Mouse (Mus musculus): ENCODE data around the gene Efna4. TPM values are rescaled to one million over a fixed set of nuclear protein-coding genes. Genes with fewer than 3 reads are reported as not detected.
A peak's percentile ranks its signal among the peaks of the same experiment; 100 is the strongest.

The Efna4 gene
- polyA plus RNA-seq, 1 experiment from 2014 or later: 20.5 TPM

DNA sequence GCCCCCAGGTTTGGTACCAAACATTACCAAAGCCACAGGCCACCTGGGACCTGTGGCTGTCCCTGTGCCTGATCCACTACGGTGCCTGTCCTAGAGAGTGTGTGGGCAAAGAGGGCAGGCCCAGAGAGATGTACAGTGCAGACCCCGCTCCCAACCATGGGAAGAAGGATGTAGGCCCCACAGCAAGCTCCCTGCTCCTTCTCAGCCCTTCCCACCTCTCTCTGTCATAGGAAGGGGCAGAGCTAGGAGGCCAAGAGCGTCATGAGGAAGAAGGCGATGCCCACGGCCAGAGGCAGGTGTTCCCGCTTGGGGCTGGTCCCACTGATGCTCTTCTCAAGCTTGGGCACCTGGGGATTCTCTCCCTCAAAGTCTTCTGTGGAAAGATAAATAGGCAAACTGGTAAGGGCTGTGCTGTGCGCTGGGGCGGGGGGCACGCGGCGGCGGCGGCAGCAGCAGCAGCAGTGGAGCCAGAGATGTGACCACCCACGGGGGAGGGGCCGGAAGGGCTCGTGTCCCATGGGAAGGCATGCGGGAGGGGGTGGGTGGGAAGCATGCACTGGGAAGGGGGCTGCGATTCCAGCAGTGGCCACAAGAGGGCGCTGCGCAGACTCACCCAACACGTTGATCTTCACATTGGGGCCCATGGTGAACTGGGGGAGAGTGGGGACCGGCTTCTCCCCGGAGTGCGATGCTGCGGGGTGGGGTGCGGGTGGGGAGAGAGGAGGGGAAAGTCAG lies 22.5 kb downstream of the Efna4 start:
- 6% methylated on average over 22 of the region's 26 CpGs for WGBS
- ATAC-seq (ENCODE audit: insufficient read depth, low FRiP score, low TSS enrichment) (peak; percentile 25), DNase-seq (ENCODE audit: low spot score) (peak; percentile 89)
- Histone ChIP-seq H3K9me3 (ENCODE audit: control insufficient read depth, low read length) (no peaks in the 10 kb centered on the region), H3K9ac (ENCODE audit: low read length) (peak overlapping the region; percentile 35), H3K4me1 (ENCODE audit: control insufficient read depth, insufficient read depth, low read length) (peaks cover 35% of the 10 kb centered on the region), H3K4me3 (ENCODE audit: low read depth, low read length) (peak overlapping the region; percentile 24), H3K27ac (ENCODE audit: low read depth, low read length) (no peak overlapping the region), H3K27me3 (ENCODE audit: control insufficient read depth, insufficient read depth, low read length) (peaks cover 38% of the 10 kb centered on the region), H3K36me3 (ENCODE audit: control insufficient read depth, insufficient read depth, low read length) (no peaks in the 10 kb centered on the region), H3K4me2 (ENCODE audit: low read depth) (peak overlapping the region; percentile 48)

DNA sequence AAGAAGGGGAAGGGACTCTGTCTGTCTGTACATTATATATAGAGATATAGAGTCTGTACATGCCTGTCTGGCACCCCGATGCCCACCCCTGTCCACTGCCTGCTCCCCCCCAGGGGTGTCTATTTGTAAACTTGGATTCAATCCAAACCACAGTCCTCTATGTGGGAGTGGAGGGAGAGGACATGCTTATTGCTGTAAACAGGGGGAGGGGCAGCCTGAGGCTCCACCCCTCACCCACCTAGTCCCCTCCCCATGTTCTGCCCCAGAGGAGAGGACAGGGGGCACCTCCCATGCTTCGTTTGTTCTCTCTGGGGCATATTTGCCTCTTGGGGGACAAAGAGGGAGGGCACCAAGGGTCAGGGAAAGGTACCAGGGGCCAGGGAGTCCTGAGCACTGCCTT lies 23.0 kb downstream of the Efna4 start:
- no peak overlapping the region for H3K4me3 ChIP-seq (ENCODE audit: low read depth, low read length)

DNA sequence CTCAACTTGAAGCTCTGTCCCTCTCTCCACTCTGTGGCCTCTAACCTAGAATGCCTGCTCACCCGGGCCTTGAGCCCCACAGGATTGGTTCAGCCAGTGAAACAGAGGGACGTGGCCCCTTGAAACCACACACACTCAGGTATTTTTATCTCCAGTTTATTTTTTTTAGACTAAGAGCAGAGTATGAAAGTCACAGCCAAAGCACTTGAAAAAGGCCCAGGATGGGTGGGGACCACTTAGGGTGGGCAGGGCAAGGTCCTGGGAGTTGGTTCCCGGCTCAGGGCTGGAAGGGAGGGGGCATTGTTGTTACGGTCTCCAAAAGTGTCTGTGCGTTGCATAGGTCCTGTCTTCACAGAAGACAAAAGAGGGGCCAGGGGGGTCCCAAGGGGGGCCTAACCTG lies 23.5 kb downstream of the Efna4 start:
- WGBS: 75% methylated on average over 5 of the region's 5 CpGs
- H3K9me3 ChIP-seq (ENCODE audit: control insufficient read depth, low read length): no peaks in the 10 kb centered on the region
- H3K27ac ChIP-seq (ENCODE audit: low read depth, low read length): no peak overlapping the region
- H3K36me3 ChIP-seq (ENCODE audit: control insufficient read depth, insufficient read depth, low read length): no peaks in the 10 kb centered on the region
- H3K9ac ChIP-seq (ENCODE audit: low read length): no peak overlapping the region
- peaks cover 28% of the 10 kb centered on the region for H3K27me3 ChIP-seq (ENCODE audit: control insufficient read depth, insufficient read depth, low read length)
- ATAC-seq (ENCODE audit: insufficient read depth, low FRiP score, low TSS enrichment) (no peak), DNase-seq (ENCODE audit: low spot score) (no peak)
- H3K4me3 ChIP-seq (ENCODE audit: low read depth, low read length): no peak overlapping the region
- H3K4me1 ChIP-seq (ENCODE audit: control insufficient read depth, insufficient read depth, low read length): peaks cover 24% of the 10 kb centered on the region
- H3K4me2 ChIP-seq (ENCODE audit: low read depth): no peak overlapping the region

More for the DNA sequence above, 23.0 kb downstream of the Efna4 start:
- H3K4me2 ChIP-seq (ENCODE audit: low read depth): peak overlapping the region; percentile 48; the same call in 1 of the 2 replicates
- WGBS: 50% methylated on average over 2 of the region's 2 CpGs
- H3K9ac ChIP-seq (ENCODE audit: low read length): no peak overlapping the region
- H3K27ac ChIP-seq (ENCODE audit: low read depth, low read length): no peak overlapping the region
- no peaks in the 10 kb centered on the region for H3K36me3 ChIP-seq (ENCODE audit: control insufficient read depth, insufficient read depth, low read length)
- ATAC-seq (ENCODE audit: insufficient read depth, low FRiP score, low TSS enrichment) (no peak), DNase-seq (ENCODE audit: low spot score) (no peak)
- H3K4me1 ChIP-seq (ENCODE audit: control insufficient read depth, insufficient read depth, low read length): peaks cover 29% of the 10 kb centered on the region
- peaks cover 32% of the 10 kb centered on the region for H3K27me3 ChIP-seq (ENCODE audit: control insufficient read depth, insufficient read depth, low read length)
- H3K9me3 ChIP-seq (ENCODE audit: control insufficient read depth, low read length): no peaks in the 10 kb centered on the region

DNA sequence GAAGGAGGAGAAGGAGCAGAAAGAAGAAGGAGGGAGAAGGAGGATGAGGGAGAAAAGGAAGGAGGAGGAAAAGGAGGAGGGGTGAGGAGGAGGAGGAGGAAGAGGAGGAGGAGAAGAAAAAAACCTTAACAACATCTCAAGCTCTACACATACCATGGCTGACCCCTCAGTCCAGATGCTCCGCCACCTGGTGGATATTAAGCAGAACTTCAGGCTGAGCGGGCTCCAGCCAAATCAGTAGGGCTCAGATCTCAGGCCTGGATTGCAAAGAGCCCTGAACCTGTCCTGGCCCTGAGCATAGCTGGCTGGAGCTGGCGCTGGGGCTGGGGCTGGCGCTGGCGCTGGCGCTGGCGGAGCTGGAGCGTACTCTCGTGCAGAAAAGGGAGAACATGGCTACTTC lies 29.7 kb downstream of the Efna4 start:
- H3K27ac ChIP-seq (ENCODE audit: low read depth, low read length): no peak overlapping the region
- no peaks in the 10 kb centered on the region for H3K9me3 ChIP-seq (ENCODE audit: control insufficient read depth, low read length)
- H3K9ac ChIP-seq (ENCODE audit: low read length): no peak overlapping the region
- H3K4me2 ChIP-seq (ENCODE audit: low read depth): no peak overlapping the region
- ATAC-seq (ENCODE audit: insufficient read depth, low FRiP score, low TSS enrichment) (peak; percentile 83; the same call in 1 of the 2 replicates), DNase-seq (ENCODE audit: low spot score) (peak; percentile 80)
- 4% methylated on average over 9 of the region's 9 CpGs for WGBS
- no peaks in the 10 kb centered on the region for H3K4me1 ChIP-seq (ENCODE audit: control insufficient read depth, insufficient read depth, low read length)
- H3K4me3 ChIP-seq (ENCODE audit: low read depth, low read length): no peak overlapping the region
- H3K27me3 ChIP-seq (ENCODE audit: control insufficient read depth, insufficient read depth, low read length): no peaks in the 10 kb centered on the region
- H3K36me3 ChIP-seq (ENCODE audit: control insufficient read depth, insufficient read depth, low read length): no peaks in the 10 kb centered on the region

DNA sequence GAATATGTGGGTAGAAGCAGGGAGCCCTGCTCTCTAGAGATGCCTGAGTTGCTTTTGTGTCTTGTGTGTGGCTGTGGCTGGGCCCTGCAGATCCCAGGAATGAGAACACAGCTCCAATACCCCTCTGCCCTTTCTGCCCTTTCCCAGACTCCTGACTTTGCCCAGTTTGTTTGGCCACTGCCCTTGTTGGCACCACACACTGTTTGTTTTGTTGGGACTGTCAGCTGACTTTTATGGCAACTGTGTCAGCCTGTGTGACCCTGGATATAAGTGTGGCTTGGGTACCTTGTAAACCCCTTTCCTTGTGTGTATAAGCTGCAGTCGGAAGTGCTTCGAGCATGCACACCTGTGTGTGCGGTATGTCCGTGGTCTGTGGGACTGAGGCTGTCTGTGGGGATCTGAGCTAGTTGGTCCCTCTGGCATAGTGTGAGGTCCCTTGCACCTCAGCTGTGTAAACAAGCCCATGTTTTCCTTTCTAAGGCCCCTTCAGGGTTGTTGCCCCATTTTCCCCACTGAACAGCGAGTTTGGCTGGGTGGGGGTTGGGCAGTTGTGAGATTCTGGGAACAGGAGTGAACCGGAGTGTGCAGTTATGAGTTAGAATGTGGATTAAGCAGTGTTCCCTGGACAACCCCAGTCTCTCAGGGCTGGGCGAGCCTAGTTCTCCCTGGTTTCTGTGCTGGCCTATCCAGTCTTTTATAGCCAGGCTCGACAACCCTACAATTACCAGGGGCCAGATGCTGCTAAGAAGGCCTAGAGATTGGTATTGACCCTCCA lies 32.1 kb downstream of the Efna4 start:
- no peak overlapping the region for H3K9ac ChIP-seq (ENCODE audit: low read length)

DNA sequence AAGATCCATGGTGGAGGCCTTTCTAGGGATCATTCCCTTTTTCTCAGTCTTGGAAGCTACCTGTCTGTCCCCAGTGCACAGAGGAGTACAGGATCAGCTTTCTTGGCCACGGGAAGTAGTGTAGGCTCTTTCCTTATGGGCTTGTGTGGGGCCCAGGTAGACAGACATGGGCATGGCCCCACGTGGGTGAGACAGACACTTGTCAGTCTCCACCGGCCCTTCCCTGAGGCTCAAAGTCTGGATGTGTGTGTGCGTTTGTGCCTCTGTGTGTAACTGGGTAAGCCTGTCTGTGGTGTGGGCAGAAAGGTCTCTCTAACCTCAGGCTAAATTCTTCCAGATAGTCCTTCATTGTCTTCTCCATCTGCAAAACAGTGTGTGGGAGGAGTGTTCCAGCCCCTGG lies 32.7 kb downstream of the Efna4 start:
- 70% methylated on average over 4 of the region's 4 CpGs for WGBS
- no peak overlapping the region for H3K9ac ChIP-seq (ENCODE audit: low read length)
- H3K9me3 ChIP-seq (ENCODE audit: control insufficient read depth, low read length): no peaks in the 10 kb centered on the region
- no peaks in the 10 kb centered on the region for H3K36me3 ChIP-seq (ENCODE audit: control insufficient read depth, insufficient read depth, low read length)
- no peak overlapping the region for H3K27ac ChIP-seq (ENCODE audit: low read depth, low read length)
- H3K27me3 ChIP-seq (ENCODE audit: control insufficient read depth, insufficient read depth, low read length): no peaks in the 10 kb centered on the region
- no peak overlapping the region for H3K4me2 ChIP-seq (ENCODE audit: low read depth)
- no peak overlapping the region for H3K4me3 ChIP-seq (ENCODE audit: low read depth, low read length)
- no peaks in the 10 kb centered on the region for H3K4me1 ChIP-seq (ENCODE audit: control insufficient read depth, insufficient read depth, low read length)
- DNase-seq (ENCODE audit: low spot score) (no peak), ATAC-seq (ENCODE audit: insufficient read depth, low FRiP score, low TSS enrichment) (no peak)

More for the DNA sequence above, 32.1 kb downstream of the Efna4 start:
- Histone ChIP-seq H3K4me2 (ENCODE audit: low read depth) (no peak overlapping the region), H3K9me3 (ENCODE audit: control insufficient read depth, low read length) (no peaks in the 10 kb centered on the region), H3K27ac (ENCODE audit: low read depth, low read length) (no peak overlapping the region), H3K4me3 (ENCODE audit: low read depth, low read length) (0 out of 2 replicates have a peak overlapping the region, but pooled peaks have one; percentile 9), H3K4me1 (ENCODE audit: control insufficient read depth, insufficient read depth, low read length) (no peaks in the 10 kb centered on the region), H3K27me3 (ENCODE audit: control insufficient read depth, insufficient read depth, low read length) (no peaks in the 10 kb centered on the region), H3K36me3 (ENCODE audit: control insufficient read depth, insufficient read depth, low read length) (no peaks in the 10 kb centered on the region)
- 46% methylated on average over 8 of the region's 8 CpGs for WGBS
- ATAC-seq (ENCODE audit: insufficient read depth, low FRiP score, low TSS enrichment) (no peak), DNase-seq (ENCODE audit: low spot score) (no peak)

DNA sequence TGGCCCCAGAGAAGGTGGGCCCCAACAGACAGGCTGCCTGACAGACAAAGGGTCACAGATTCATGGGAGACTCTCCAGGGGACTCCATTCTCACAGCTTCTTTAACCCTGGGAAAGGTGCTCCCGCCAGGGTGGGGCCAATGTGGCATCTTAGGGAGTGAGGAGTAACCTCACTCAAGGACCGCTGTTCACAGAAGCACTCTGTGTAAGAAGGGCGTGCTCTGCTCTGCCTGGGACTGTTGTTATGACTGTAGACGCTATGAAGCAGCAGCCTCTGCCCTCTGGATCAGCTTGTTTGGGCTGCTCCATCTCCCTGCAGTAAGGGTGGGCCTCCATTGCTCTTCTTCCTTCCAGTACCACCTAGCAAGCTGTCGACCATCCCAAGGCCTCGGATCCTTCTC lies 33.4 kb downstream of the Efna4 start:
- Histone ChIP-seq H3K4me2 (ENCODE audit: low read depth) (no peak overlapping the region), H3K9me3 (ENCODE audit: control insufficient read depth, low read length) (no peaks in the 10 kb centered on the region), H3K27ac (ENCODE audit: low read depth, low read length) (no peak overlapping the region), H3K4me3 (ENCODE audit: low read depth, low read length) (no peak overlapping the region), H3K36me3 (ENCODE audit: control insufficient read depth, insufficient read depth, low read length) (no peaks in the 10 kb centered on the region), H3K27me3 (ENCODE audit: control insufficient read depth, insufficient read depth, low read length) (no peaks in the 10 kb centered on the region), H3K4me1 (ENCODE audit: control insufficient read depth, insufficient read depth, low read length) (no peaks in the 10 kb centered on the region), H3K9ac (ENCODE audit: low read length) (no peak overlapping the region)
- ATAC-seq (ENCODE audit: insufficient read depth, low FRiP score, low TSS enrichment): no peak
- DNase-seq (ENCODE audit: low spot score): no peak
- WGBS: 80% methylated on average over 6 of the region's 6 CpGs

DNA sequence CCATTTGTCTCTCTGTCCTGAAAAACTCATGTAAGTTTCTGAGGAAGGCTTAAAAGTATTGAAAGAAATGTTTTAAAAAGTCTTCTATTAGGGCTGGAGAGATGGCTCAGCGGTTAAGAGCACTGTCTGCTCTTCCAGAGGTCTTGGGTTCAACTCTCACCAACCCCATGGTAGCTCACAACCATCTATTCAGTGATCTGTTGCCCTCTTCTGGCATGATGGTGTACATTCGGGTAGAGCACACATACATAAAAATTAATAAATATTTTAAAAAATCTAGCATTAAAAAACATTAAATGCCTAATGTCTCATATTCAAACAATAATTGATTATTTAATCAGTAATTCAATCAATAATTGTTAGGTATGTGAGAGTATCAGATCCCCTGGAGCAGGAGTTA lies 37.3 kb downstream of the Efna4 start:
- H3K27ac ChIP-seq (ENCODE audit: low read depth, low read length): no peak overlapping the region
- no peaks in the 10 kb centered on the region for H3K4me1 ChIP-seq (ENCODE audit: control insufficient read depth, insufficient read depth, low read length)
- ATAC-seq (ENCODE audit: insufficient read depth, low FRiP score, low TSS enrichment) (no peak), DNase-seq (ENCODE audit: low spot score) (no peak)
- no peak overlapping the region for H3K4me2 ChIP-seq (ENCODE audit: low read depth)
- H3K36me3 ChIP-seq (ENCODE audit: control insufficient read depth, insufficient read depth, low read length): no peaks in the 10 kb centered on the region
- no peak overlapping the region for H3K9ac ChIP-seq (ENCODE audit: low read length)
- no peak overlapping the region for H3K4me3 ChIP-seq (ENCODE audit: low read depth, low read length)
- H3K9me3 ChIP-seq (ENCODE audit: control insufficient read depth, low read length): no peaks in the 10 kb centered on the region
- 61% methylated on average over 2 of the region's 2 CpGs for WGBS
- no peaks in the 10 kb centered on the region for H3K27me3 ChIP-seq (ENCODE audit: control insufficient read depth, insufficient read depth, low read length)

DNA sequence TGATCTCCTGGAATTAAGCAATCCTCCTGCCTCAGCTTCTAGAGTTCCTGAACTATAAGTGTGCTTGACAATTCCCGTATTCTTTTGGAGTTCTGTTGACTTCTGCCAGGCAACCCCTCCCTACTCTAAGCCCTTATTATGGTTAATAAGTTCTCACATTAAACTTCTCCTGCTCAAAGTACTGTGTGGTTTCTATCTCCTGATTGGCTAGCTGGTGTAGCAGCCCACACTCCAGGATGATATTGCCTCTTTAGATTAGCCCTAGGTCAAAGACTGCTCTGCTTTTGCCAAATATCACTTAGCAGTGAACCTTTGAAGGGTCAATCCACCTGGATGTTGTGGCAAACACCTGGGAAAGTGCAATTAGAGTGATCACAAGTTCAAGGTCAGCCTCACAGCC lies 37.8 kb downstream of the Efna4 start:
- H3K4me2 ChIP-seq (ENCODE audit: low read depth): no peak overlapping the region
- no peak overlapping the region for H3K9ac ChIP-seq (ENCODE audit: low read length)
- no peak overlapping the region for H3K4me3 ChIP-seq (ENCODE audit: low read depth, low read length)
- H3K27ac ChIP-seq (ENCODE audit: low read depth, low read length): no peak overlapping the region
- no peaks in the 10 kb centered on the region for H3K4me1 ChIP-seq (ENCODE audit: control insufficient read depth, insufficient read depth, low read length)
- no peaks in the 10 kb centered on the region for H3K36me3 ChIP-seq (ENCODE audit: control insufficient read depth, insufficient read depth, low read length)
- 65% methylated on average over 1 of the region's 1 CpGs for WGBS
- no peaks in the 10 kb centered on the region for H3K27me3 ChIP-seq (ENCODE audit: control insufficient read depth, insufficient read depth, low read length)
- no peaks in the 10 kb centered on the region for H3K9me3 ChIP-seq (ENCODE audit: control insufficient read depth, low read length)
- DNase-seq (ENCODE audit: low spot score) (no peak), ATAC-seq (ENCODE audit: insufficient read depth, low FRiP score, low TSS enrichment) (no peak)

All from neural tube, embryonic 11.5 days (tissue).